10 mouse cellular contexts compared by ENCODE assay signal in genomic region chr4:133469122-133469521, GRCm38 (mm10). TPM values are rescaled to one million over a fixed set of nuclear protein-coding genes. Genes with fewer than 3 reads are reported as not detected.
A peak's percentile ranks its signal among the peaks of the same experiment; 100 is the strongest.
DNase-seq lines count a peak whose midpoint lies in the region; ATAC-seq and TF ChIP-seq lines count a peak whose summit lies in the region.
"Had no signal": no experiment of that assay in that cellular context is flagged by ENCODE, and none has a peak within 500 bp of the region (broad histone marks: within the 10 kb centered on the region; RNA-seq: fewer than 3 reads in every experiment).

No protein-coding gene starts in this region.

- peak overlapping the region; percentile 81 for H3K4me2 ChIP-seq in heart, embryonic 15.5 days
- H3K4me2 ChIP-seq in heart, postnatal 0 days (ENCODE audit: low read depth, low read length) = peak overlapping the region; percentile 34

- no peak for TF ChIP-seq EP300 in heart, postnatal 0 days (IDR thresholded peaks at IDR 0.05; ENCODE audit: low read depth)

- H3K27ac ChIP-seq in heart, embryonic 15.5 days = no peak overlapping the region
- H3K27ac ChIP-seq in brown adipose tissue, adult 24 weeks (replicated peaks; ENCODE audit: low read depth, low read length) = no peak overlapping the region
- no peak overlapping the region for H3K27ac ChIP-seq in heart, postnatal 0 days (ENCODE audit: low read depth)

- DNase-seq in heart, postnatal 4 days = no peak
- no peak for DNase-seq in heart, postnatal 0 days (ENCODE audit: low spot score)
- peak; percentile 54 for DNase-seq in lung, postnatal 36 days
- no peak for DNase-seq in left cerebral cortex, adult 9 months (ENCODE audit: low spot score in 2 of 2)
- DNase-seq in cerebellum, adult 9-10 months = no peak
- DNase-seq: cerebellum, postnatal 25 days had no signal

- H3K9me3 ChIP-seq in heart, embryonic 15.5 days (replicated peaks) = no peaks in the 10 kb centered on the region
- H3K9me3 ChIP-seq in heart, postnatal 0 days (replicated peaks; ENCODE audit: control insufficient read depth, low read length) = peaks cover 5% of the 10 kb centered on the region; the same call in 1 of the 2 replicates

- no peak overlapping the region for H3K9ac ChIP-seq in heart, embryonic 15.5 days
- H3K9ac ChIP-seq in heart, postnatal 0 days (replicated peaks; ENCODE audit: low read depth, low read length) = no peak overlapping the region

- H3K36me3 ChIP-seq in heart, embryonic 15.5 days = no peaks in the 10 kb centered on the region
- H3K36me3 ChIP-seq in heart, postnatal 0 days (replicated peaks; ENCODE audit: control insufficient read depth, insufficient read depth, low read length) = no peaks in the 10 kb centered on the region

- no peaks in the 10 kb centered on the region; the same call in 1 of the 2 replicates for H3K27me3 ChIP-seq in heart, embryonic 15.5 days
- H3K27me3 ChIP-seq in heart, postnatal 0 days (ENCODE audit: control insufficient read depth, insufficient read depth, low read length) = no peaks in the 10 kb centered on the region

- H3K4me1 ChIP-seq in heart, embryonic 15.5 days (replicated peaks) = peaks cover 16% of the 10 kb centered on the region
- H3K4me1 ChIP-seq in brown adipose tissue, adult 24 weeks (ENCODE audit: control insufficient read depth, insufficient read depth, insufficient read length, low read length) = no peaks in the 10 kb centered on the region
- H3K4me1 ChIP-seq in heart, postnatal 0 days (ENCODE audit: control insufficient read depth, insufficient read depth) = peaks cover 3% of the 10 kb centered on the region

- ATAC-seq in heart, embryonic 15.5 days (replicated peaks; ENCODE audit: insufficient number of reproducible peaks, insufficient read depth, low FRiP score, low read depth) = no peak
- ATAC-seq in heart, postnatal 0 days (ENCODE audit: insufficient read depth, low read depth) = no peak
- ATAC-seq in activated CD4-positive, CD25-positive, alpha-beta regulatory T cell, adult 4 months = no peak

- 23% methylated on average over 12 of the region's 12 CpGs for WGBS in heart, embryonic 15.5 days
- 25% methylated on average over 12 of the region's 12 CpGs for WGBS in heart, postnatal 0 days

- no peak for TF ChIP-seq CTCF in heart, postnatal 0 days (IDR thresholded peaks at IDR 0.05; ENCODE audit: low read depth)

- H3K4me3 ChIP-seq in heart, embryonic 15.5 days = peak overlapping the region; percentile 50; the same call in 1 of the 2 replicates
- peak overlapping the region; percentile 23; the same call in 1 of the 2 replicates for H3K4me3 ChIP-seq in brown adipose tissue, adult 24 weeks (ENCODE audit: insufficient read depth, low read depth, low read length)
- H3K4me3 ChIP-seq in heart, postnatal 0 days (ENCODE audit: low read depth, low read length) = no peak overlapping the region

RNA-seq across cellular contexts. Expression of gene Tent5b, which starts 10.8 kb away (rescaled TPM):
- polyA plus RNA-seq in heart, embryonic 15.5 days (2015; fragmentation: Nextera tagmentation; extraction: Ambion mirVana) = 0.83 and 1.2 TPM in 2 replicates
- 1 to 10 TPM; 1.9 to 3.1 TPM for total RNA-seq in heart, postnatal 4 days (2021)
- 0.44 TPM in 1 of 2 replicates, not detected in the other for polyA plus RNA-seq in brown adipose tissue, adult 24 weeks (2012; ENCODE audit: insufficient read depth, insufficient read length, missing spikeins)
- 33.3 and 48.2 TPM in 2 replicates for total RNA-seq in heart, postnatal 0 days (2014; rRNA removed; ENCODE audit: low replicate concordance)
- polyA plus RNA-seq in heart, postnatal 0 days (2015; fragmentation: Nextera tagmentation; extraction: Ambion mirVana) = 0.78 and 1.4 TPM in 2 replicates
- polyA plus RNA-seq in activated CD4-positive, CD25-positive, alpha-beta regulatory T cell, adult 4 months (2017; shearing (Covaris generic)) = not detected
- polyA plus RNA-seq: neural tube, embryonic 14.5 days had no signal

RNA-seq across cellular contexts. Expression of gene Trnp1, which starts 29.2 kb away (rescaled TPM):
- 1.3 and 1.4 TPM in 2 replicates for polyA plus RNA-seq in heart, embryonic 15.5 days (2015; fragmentation: Nextera tagmentation; extraction: Ambion mirVana)
- total RNA-seq in heart, postnatal 4 days (2021) = 1 to 10 TPM; 1.4 to 2.4 TPM
- 1.0 TPM in 1 of 2 replicates, not detected in the other for polyA plus RNA-seq in brown adipose tissue, adult 24 weeks (2012; ENCODE audit: insufficient read depth, insufficient read length, missing spikeins)
- 4.1 and 9.8 TPM in 2 replicates for total RNA-seq in heart, postnatal 0 days (2014; rRNA removed; ENCODE audit: low replicate concordance)
- polyA plus RNA-seq in heart, postnatal 0 days (2015; fragmentation: Nextera tagmentation; extraction: Ambion mirVana) = 1.8 and 2.7 TPM in 2 replicates
- not detected for polyA plus RNA-seq in activated CD4-positive, CD25-positive, alpha-beta regulatory T cell, adult 4 months (2017; shearing (Covaris generic))

RNA-seq across cellular contexts. Expression of gene Kdf1, which starts 49.6 kb away (rescaled TPM):
- 0.84 and 5.0 TPM in 2 replicates for polyA plus RNA-seq in heart, embryonic 15.5 days (2015; fragmentation: Nextera tagmentation; extraction: Ambion mirVana)
- total RNA-seq in heart, postnatal 4 days (2021) = not detected
- not detected in 2 replicates for polyA plus RNA-seq in brown adipose tissue, adult 24 weeks (2012; ENCODE audit: insufficient read depth, insufficient read length, missing spikeins)
- total RNA-seq in heart, postnatal 0 days (2014; rRNA removed; ENCODE audit: low replicate concordance) = not detected in 2 replicates
- 0.16 and 0.30 TPM in 2 replicates for polyA plus RNA-seq in heart, postnatal 0 days (2015; fragmentation: Nextera tagmentation; extraction: Ambion mirVana)
- not detected for polyA plus RNA-seq in activated CD4-positive, CD25-positive, alpha-beta regulatory T cell, adult 4 months (2017; shearing (Covaris generic))
